Mouse (Mus musculus) MEL-GATA-1-ER (cell line): Measurements from ENCODE around the gene Dhrs13.

Experiments
- DNase-seq: peaks from one replicate; pipeline ENCODE4 v3.0.0-alpha.2; 2012; ENCODE audit warnings: low read depth; ENCODE audit errors: extremely low read depth

The Dhrs13 gene

DNA sequence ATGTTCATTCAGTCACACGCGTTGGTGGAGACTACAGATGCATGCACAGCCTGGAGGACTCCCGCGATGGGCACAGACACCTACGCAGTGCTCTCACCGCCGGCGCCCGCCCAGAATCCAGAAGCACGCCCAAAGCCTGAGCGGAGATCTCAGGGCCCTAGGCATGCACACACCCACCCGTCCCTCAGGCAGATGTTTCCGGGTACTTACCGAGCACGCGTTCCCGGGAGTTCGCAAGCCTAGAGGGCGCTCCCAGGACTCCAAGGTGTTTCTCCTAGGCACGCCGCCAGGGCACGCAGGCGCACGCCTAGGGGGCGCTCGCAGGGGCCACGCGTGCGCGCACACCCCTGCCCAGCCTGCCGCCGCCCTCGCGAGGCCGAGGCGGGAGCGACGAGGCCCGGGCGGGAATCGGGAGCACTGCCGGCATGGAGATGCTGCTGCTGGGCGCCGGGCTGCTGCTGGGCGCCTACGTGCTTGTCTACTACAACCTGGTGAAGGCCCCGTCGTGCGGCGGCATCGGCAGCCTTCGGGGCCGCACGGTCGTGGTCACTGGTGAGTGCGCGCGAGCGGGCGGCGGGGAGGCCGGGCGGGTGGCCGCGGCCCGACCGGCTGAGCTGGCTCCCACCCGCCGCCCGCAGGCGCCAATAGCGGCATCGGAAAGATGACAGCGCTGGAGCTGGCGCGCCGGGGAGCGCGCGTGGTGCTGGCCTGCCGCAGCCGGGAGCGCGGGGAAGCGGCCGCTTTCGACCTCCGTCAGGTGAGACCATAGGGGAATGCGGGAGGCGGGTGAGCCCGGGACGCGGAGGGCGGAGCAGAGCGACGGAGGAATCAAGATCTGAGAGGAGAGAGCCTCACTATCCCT lies at the start of gene Dhrs13:
Dhrs13 (plus strand) TSS at position 334 of the 862 bp plus-strand sequence.
- DNase-seq, result peak; percentile 77

DNA sequence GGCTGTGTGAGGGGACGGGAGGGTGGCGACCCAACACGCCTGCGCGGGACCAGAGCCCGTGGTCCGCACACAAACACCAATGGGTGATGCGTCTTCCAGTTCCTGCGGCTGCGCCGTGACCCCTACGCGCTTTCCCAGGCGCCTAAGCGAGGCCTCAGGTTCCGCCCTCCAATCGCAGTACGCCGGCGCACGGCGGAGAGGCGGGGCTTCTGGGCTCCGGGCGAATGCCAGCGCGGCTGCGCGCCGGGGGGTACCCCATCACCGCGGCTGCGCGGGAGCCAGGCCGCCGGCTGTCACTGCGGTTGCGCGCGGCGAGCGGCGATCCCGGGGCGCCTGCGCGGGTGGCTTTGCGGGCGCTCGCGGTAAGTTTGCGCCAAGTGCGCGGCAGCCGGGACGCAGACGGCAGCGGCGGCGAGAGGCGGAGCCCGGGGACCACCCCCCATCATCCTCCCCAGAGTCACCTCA lies 49.6 kb upstream of the Dhrs13 start, which contains the start of gene Phf12:
Phf12 (plus strand) TSS at position 314 of the 465 bp plus-strand sequence.
- DNase-seq, result peak; percentile 95

DNA sequence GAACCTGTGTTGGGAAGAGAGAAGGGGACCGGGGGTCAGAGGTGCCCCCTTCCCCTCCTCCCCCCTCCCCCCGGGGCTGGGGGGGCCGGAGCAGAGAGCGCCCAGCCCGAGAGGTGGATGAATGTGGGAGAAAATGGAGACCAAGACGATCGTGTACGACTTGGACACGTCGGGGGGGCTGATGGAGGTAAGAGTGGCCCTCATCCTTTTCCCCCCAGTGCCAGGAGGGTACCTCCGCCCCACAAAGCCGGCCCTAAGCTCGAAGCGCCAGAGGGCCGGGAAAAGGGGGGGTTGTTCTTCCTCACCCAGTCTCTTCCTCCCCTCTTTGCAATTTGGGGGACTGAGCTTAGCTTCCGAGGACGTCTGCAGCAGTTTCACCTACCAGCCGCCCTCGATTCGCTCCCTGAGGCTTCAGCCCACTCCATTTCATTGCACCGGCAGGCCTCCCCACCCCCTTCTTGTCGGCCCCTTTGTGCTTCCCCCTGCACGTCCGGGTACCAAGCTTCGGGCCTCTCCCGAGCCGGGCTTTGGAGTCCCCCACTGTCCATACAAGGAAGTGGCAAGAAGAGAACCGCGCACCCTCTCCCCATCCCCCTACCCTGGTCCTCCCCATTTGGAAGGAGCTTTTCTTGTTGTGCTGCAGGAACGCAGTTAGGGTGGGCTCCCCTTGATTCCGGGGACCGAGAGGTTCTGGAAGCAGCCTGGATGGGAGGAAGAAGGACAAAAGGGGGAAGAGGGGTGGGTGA lies 48.7 kb upstream of the Dhrs13 start:
- DNase-seq, result peak; percentile 59

- no peak for DNase-seq
Observed at GRCm38 (mm10) chr11:77983937-77984835, 47.9 kb upstream of the Dhrs13 start.

GRCm38 (mm10) chr11:77984836-77985231 lies 47.2 kb upstream of the Dhrs13 start:
- DNase-seq, result no peak

GRCm38 (mm10) chr11:77985541-77986065 lies 46.5 kb upstream of the Dhrs13 start:
- no peak for DNase-seq

GRCm38 (mm10) chr11:77989071-77989690 lies 42.9 kb upstream of the Dhrs13 start:
- no peak for DNase-seq

GRCm38 (mm10) chr11:77995556-77995955 lies 36.5 kb upstream of the Dhrs13 start:
- no peak for DNase-seq

- DNase-seq, result no peak
Observed at GRCm38 (mm10) chr11:78006446-78006845, 25.6 kb upstream of the Dhrs13 start.

GRCm38 (mm10) chr11:78019676-78020075 lies 12.4 kb upstream of the Dhrs13 start:
- peak; percentile 48 for DNase-seq

GRCm38 (mm10) chr11:78023607-78024006 lies 8.5 kb upstream of the Dhrs13 start:
- no peak for DNase-seq

DNA sequence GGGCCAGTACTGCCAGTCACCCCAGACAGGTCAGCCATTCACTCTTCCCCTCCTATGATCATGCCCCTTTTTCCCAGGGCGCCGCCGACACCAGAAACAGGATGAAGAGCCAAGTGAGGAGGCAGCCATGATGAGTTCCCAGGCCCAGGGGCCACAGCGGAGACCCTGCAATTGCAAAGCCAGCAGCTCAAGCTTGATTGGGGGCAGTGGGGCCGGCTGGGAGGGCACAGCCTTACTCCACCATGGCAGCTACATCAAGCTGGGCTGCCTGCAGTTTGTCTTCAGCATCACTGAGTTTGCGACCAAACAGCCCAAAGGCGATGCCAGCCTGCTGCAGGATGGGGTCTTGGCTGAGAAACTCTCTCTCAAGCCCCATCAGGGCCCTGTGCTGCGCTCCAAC lies 2.8 kb upstream of the Dhrs13 start:
- DNase-seq, result no peak

DNA sequence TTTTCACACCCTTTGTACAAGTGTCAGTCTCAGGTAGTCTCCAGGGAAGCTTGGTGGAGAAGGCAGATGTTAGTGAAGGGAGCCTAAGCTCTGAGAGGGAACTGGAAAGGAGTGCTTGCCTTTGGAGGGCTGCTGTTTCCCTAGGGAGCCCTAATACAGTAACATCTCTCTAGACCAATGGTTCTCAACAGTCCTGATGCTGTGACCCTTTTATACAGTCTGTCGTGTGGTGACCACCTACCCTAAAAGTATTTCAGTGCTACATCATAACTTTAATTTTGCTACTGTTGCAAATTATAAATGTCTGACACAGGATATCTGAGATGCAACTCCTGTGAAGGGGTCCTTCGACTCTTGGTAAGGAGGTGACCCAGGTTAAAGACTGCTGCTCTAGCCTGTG lies 1.5 kb upstream of the Dhrs13 start:
- no peak for DNase-seq

- DNase-seq, result no peak
Observed at GRCm38 (mm10) chr11:78031389-78031788, 691 bp upstream of the Dhrs13 start.

GRCm38 (mm10) chr11:78032809-78033195 lies 722 bp downstream of the Dhrs13 start:
- no peak for DNase-seq

GRCm38 (mm10) chr11:78033931-78034617 lies 2.0 kb downstream of the Dhrs13 start:
- no peak for DNase-seq

GRCm38 (mm10) chr11:78036791-78037190 lies 4.7 kb downstream of the Dhrs13 start:
- no peak for DNase-seq

- DNase-seq, result no peak
Observed at GRCm38 (mm10) chr11:78037831-78038752, 6.0 kb downstream of the Dhrs13 start, which contains the start of gene Flot2. TSS of gene Flot2 (plus strand) at chr11:78037931.

DNA sequence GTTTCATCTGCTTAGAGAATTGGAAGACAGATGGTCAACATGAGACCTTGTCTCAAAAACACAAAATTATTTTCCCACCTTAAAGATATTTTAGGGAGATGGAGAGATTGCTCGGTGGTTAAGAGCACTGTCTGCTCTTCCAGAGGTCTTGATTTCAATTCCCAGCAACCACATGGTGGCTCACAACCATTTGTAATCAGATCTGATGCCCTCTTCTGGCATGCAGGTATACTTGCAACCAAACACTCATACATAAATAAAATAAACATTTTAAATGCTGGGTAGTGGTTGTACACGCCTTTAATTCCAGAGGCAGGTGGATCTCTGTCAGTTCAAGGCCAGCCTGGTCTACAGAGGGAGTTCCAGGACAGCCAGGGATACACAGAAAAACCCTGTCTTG lies 8.8 kb downstream of the Dhrs13 start:
- DNase-seq, result no peak
